Mouse (Mus musculus) mammary gland, adult 2 months (tissue): ENCODE measurements around the gene Cyb5r1. TPM values are rescaled to one million over a fixed set of nuclear protein-coding genes. Genes with fewer than 3 reads are reported as not detected.

Source experiments
- polyA plus RNA-seq: library from polyadenylated mRNA; depleted of rRNA; stranded (reverse); fragments of >200 nt; gene quantifications from 2 replicates; pipeline ENCODE4 v1.2.3, GENCODE M21; 2012; ENCODE audit warnings: low replicate concordance; rRNA removed

Cyb5r1 gene
- polyA plus RNA-seq: 39.2 and 96.5 TPM in 2 replicates

DNA sequence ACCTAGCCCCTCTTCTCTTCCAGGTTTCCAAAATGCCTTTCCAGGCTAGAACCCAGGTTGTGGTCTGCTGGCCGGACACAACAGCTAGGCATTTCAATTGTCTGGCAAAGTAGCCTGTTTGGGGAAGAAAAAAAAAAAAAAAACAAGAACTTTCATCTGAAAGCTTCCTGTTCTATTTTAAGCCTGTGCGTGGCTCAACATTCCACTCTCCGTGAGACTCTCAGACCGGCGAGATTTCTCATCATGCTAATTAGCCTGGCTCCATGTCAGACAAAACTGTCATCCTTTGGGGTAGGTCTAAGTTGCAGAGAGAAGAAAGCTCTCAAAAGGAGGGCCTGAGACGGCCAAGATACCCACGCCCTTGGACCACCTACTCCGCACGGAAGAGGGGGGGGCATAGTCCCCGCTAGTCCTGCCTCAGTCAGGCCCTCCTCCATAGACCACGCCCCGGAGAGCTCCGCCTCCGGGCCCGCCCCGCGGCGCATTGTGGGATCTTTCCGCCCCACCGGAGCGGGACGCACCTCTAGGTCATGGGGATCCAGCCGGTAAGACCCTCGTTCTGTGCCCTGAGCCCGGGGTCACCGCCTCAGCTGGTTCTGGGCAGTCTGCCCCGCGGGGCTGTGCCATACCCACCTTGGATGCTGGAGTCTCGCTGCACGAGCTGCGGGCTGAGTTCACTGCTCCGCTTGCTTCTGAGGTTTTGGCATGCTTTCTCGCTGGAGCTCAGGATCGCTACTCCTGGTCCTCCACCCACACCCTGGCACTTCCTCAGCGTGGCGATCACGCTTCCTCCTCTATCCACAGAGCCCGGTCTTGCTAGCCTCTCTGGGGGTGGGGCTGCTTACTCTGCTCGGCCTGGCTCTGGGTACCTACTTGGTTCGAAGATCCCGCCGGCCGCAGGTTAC is at the start of gene Cyb5r1:
Gene Cyb5r1 (plus strand): TSS at position 51 of the 905 bp plus-strand sequence.

DNA sequence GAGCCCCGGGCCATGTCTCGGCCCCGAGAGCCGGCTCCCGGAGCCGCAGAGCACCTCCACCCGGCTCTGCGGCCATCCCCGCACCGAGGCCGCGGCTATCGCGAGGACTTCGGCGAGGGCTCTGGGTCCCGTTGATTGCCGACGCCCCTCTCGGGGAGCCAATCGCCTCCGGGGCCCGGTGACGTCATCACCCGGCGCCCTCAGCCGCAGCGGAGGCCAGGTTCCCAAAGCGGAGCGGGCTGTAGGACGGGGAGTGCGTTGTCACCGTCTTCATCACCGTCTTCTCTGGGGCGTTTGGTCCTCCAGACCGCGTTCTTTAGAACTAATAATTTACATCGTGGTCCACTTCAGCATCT is 43.5 kb upstream of the Cyb5r1 start, which contains the start of gene Tmem183a:
Gene Tmem183a (minus strand): TSS at position 123 of the 356 bp plus-strand sequence.

DNA sequence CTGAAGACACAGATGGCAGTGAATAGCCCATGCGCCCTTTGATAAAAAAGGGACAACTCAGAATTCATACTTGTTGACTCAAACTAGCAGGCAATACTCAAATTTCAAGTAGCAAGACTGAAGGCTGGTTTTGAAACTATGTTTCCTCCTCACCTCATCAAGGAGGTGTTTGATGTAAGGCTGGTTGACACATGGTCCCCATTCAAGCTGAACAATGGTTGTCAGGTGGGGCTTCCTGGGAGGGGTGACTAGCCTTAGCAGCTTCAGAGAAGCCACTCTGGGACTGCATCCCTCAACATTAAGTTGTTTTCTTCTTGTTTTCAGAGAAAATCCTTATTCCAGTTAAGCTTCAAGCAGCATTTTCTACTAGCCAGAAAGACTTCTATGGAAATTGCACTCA is 19.7 kb upstream of the Cyb5r1 start, which contains the start of gene 4933406M09Rik:
Gene 4933406M09Rik (plus strand): TSS at position 275 of the 400 bp plus-strand sequence.

DNA sequence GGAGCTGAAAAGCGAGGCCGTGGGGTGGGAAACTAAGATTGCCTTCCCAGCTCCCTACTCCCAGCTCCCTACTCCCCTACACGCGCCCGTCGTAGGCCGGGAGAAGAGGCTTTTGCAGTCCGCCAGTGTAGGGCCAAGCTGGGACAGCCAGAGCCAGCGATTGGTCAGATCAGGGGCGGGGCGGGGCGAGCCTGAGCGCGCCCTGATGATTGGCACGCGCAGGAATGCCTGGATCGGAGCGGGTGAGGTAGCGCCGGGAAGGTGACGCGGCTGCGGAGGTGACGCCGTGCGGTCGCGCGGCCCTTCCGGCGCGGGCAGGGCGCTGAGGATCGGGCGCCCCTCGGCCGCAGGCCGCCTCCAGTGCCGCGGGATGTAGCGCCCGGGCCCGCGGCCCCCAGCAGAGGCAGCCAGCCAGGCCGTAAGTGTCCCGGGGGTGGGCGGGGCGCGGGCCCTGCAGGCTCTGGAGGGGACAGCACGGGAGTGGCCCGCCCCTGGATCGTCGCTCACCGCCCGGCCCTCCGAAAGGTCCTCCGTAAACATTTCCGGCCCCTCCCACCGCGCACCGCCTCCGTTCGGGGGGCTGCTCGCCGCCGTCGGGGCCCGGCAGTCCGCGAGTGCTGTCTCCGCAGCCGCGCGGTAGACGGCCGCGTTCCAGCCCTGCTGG is 9.9 kb downstream of the Cyb5r1 start, which contains the start of gene Adipor1:
Gene Adipor1 (plus strand): TSS at position 211 of the 664 bp plus-strand sequence.

DNA sequence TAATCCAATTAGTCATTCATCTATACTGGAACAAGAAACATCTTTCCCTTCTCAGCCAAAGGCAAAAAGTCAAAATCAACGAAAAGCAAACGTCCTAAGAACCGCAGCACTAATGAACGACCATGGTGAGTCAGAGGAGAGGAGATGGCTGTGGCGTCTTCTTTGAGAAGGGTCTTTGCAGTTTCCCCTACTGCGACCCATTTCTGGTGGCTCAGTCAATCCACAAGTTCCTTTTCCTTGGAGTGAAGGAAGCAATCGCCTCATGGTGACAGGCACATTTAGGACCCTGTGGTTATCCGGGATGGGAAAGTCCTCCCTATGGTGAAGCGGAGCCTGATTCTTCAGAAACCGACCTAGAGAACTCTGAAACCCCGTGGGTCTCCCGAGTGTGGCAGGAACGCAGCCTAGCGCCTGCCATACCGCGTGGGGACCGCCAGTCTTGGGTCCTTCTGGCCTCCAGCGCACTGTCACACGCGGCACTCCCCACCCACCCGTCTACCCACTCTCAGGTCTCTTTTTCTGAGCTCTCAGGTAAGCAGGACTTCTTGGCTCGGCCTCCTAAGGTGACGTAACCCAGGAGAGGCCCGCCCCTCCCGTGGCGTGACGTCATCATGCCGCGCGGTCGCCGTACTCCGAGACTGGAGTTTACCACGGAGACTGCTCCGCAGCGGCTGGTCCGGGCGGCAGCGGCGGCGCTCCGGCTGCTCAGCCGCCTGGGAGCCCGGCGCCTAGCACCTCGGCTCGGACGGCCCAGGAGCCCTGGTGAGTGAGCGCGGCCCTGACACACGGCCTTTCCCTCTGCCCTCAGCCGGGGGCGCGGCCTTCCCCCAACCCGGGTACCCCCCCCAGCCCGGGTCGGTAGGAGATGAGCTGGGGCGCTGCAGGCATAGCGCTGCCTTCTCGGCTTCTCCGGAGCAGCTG is 49.8 kb downstream of the Cyb5r1 start, which contains the start of gene Klhl12:
Gene Klhl12 (plus strand): TSS at position 628 of the 921 bp plus-strand sequence.

Other genes starting within 250 kb of the Cyb5r1 start
- 39.0 and 44.0 TPM in 2 replicates for gene Chil1, start 223.4 kb upstream of the Cyb5r1 start, polyA plus RNA-seq
- gene Mybph, start 212.1 kb upstream of the Cyb5r1 start, polyA plus RNA-seq: 0.35 and 84.8 TPM in 2 replicates
- 49.7 and 69.5 TPM in 2 replicates for gene Adora1, start 170.1 kb upstream of the Cyb5r1 start, polyA plus RNA-seq
- gene Myog, start 115.6 kb upstream of the Cyb5r1 start, polyA plus RNA-seq: 2.5 TPM in 1 of 2 replicates, not detected in the other
- 14.4 and 18.9 TPM in 2 replicates for gene Ppfia4, start 72.6 kb upstream of the Cyb5r1 start, polyA plus RNA-seq
- gene Tmem183a, start 43.6 kb upstream of the Cyb5r1 start, polyA plus RNA-seq: 46.1 and 75.4 TPM in 2 replicates
- not detected in 2 replicates for gene 4933406M09Rik, start 19.6 kb upstream of the Cyb5r1 start, polyA plus RNA-seq
- 112 and 149 TPM in 2 replicates for gene Adipor1, start 9.8 kb downstream of the Cyb5r1 start, polyA plus RNA-seq
- gene Klhl12, start 50.0 kb downstream of the Cyb5r1 start, polyA plus RNA-seq: 4.0 and 8.8 TPM in 2 replicates
- gene Rabif, start 89.1 kb downstream of the Cyb5r1 start, polyA plus RNA-seq: 11.9 and 21.6 TPM in 2 replicates
- not detected in 2 replicates for gene Mgat4e, start 144.1 kb downstream of the Cyb5r1 start, polyA plus RNA-seq
- 15.2 and 19.2 TPM in 2 replicates for gene Kdm5b, start 154.6 kb downstream of the Cyb5r1 start, polyA plus RNA-seq
- not detected in 2 replicates for gene Syt2, start 241.1 kb downstream of the Cyb5r1 start, polyA plus RNA-seq